Mouse (Mus musculus): ENCODE data around the gene Sgf29. TPM values are rescaled to one million over a fixed set of nuclear protein-coding genes. Genes with fewer than 3 reads are reported as not detected.

Sgf29 gene
- polyA plus RNA-seq, 1 experiment from 2014 or later: 64.5 TPM

- Histone ChIP-seq H3K9ac (replicated peaks) (no peak overlapping the region), H3K4me3 (replicated peaks) (no peak overlapping the region), H3K4me1 (peaks cover 27% of the 10 kb centered on the region), H3K27ac (replicated peaks) (no peak overlapping the region), H3K4me2 (no peak overlapping the region), H3K27me3 (replicated peaks) (no peaks in the 10 kb centered on the region), H3K36me3 (peaks cover 19% of the 10 kb centered on the region), H3K9me3 (replicated peaks) (no peaks in the 10 kb centered on the region)
- WGBS: 79% methylated on average over 5 of the region's 5 CpGs
- ATAC-seq (ENCODE audit: low FRiP score): no peak
Observed at GRCm38 (mm10) chr7:126691676-126692075, 42.6 kb downstream of the Sgf29 start.

GRCm38 (mm10) chr7:126692426-126692825 is 43.3 kb downstream of the Sgf29 start:
- H3K4me2 ChIP-seq: no peak overlapping the region
- no peak overlapping the region for H3K4me3 ChIP-seq (replicated peaks)
- H3K9me3 ChIP-seq (replicated peaks): no peaks in the 10 kb centered on the region
- H3K36me3 ChIP-seq: peaks cover 22% of the 10 kb centered on the region
- no peak for ATAC-seq (ENCODE audit: low FRiP score)
- 96% methylated on average over 26 of the region's 26 CpGs for WGBS
- H3K4me1 ChIP-seq: peaks cover 35% of the 10 kb centered on the region
- no peak overlapping the region for H3K9ac ChIP-seq (replicated peaks)
- H3K27ac ChIP-seq (replicated peaks): no peak overlapping the region
- no peaks in the 10 kb centered on the region for H3K27me3 ChIP-seq (replicated peaks)

- H3K27ac ChIP-seq (replicated peaks): no peak overlapping the region
- no peak for ATAC-seq (ENCODE audit: low FRiP score)
- H3K4me1 ChIP-seq: peaks cover 41% of the 10 kb centered on the region
- H3K36me3 ChIP-seq: peaks cover 26% of the 10 kb centered on the region
- H3K4me3 ChIP-seq (replicated peaks): 0 out of 2 replicates have a peak overlapping the region, but pooled peaks have one; percentile 3
- no peak overlapping the region for H3K9ac ChIP-seq (replicated peaks)
- 26% methylated on average over 3 of the region's 3 CpGs for WGBS
- H3K4me2 ChIP-seq: peak overlapping the region; percentile 95
- no peaks in the 10 kb centered on the region for H3K27me3 ChIP-seq (replicated peaks)
- no peaks in the 10 kb centered on the region for H3K9me3 ChIP-seq (replicated peaks)
Observed at GRCm38 (mm10) chr7:126693256-126693655, 44.1 kb downstream of the Sgf29 start.

- no peak overlapping the region for H3K9ac ChIP-seq (replicated peaks)
- H3K4me3 ChIP-seq (replicated peaks): peak overlapping the region; percentile 88; the same call in 1 of the 2 replicates
- no peaks in the 10 kb centered on the region for H3K9me3 ChIP-seq (replicated peaks)
- H3K4me2 ChIP-seq: peak overlapping the region; percentile 95
- H3K27me3 ChIP-seq (replicated peaks): no peaks in the 10 kb centered on the region
- no peak overlapping the region for H3K27ac ChIP-seq (replicated peaks)
- no peak for ATAC-seq (ENCODE audit: low FRiP score)
- 89% methylated on average over 7 of the region's 7 CpGs for WGBS
- peaks cover 29% of the 10 kb centered on the region for H3K36me3 ChIP-seq
- peaks cover 41% of the 10 kb centered on the region for H3K4me1 ChIP-seq
Observed at GRCm38 (mm10) chr7:126693781-126694180, 44.7 kb downstream of the Sgf29 start.

- WGBS: 14% methylated on average over 10 of the region's 10 CpGs
- H3K27ac ChIP-seq (replicated peaks): peak overlapping the region; percentile 97
- H3K9me3 ChIP-seq (replicated peaks): no peaks in the 10 kb centered on the region
- H3K4me2 ChIP-seq: peak overlapping the region; percentile 95
- peaks cover 42% of the 10 kb centered on the region for H3K4me1 ChIP-seq
- no peaks in the 10 kb centered on the region for H3K27me3 ChIP-seq (replicated peaks)
- H3K36me3 ChIP-seq: peaks cover 37% of the 10 kb centered on the region
- no peak for ATAC-seq (ENCODE audit: low FRiP score)
- peak overlapping the region; percentile 97 for H3K9ac ChIP-seq (replicated peaks)
- H3K4me3 ChIP-seq (replicated peaks): peak overlapping the region; percentile 88
Observed at GRCm38 (mm10) chr7:126694441-126695051, 45.4 kb downstream of the Sgf29 start.

GRCm38 (mm10) chr7:126695210-126695611 is 46.1 kb downstream of the Sgf29 start, which contains the start of gene Bola2:
Bola2 (plus strand) TSS chr7:126695401.
- under 1% methylated on average over 31 of the region's 31 CpGs for WGBS
- Histone ChIP-seq H3K9ac (replicated peaks) (peak within 1 kb of the TSS; percentile 97), H3K4me2 (peak within 1 kb of the TSS; percentile 95), H3K36me3 (peaks cover 43% of the 10 kb centered on the region), H3K27me3 (replicated peaks) (no peaks in the 10 kb centered on the region), H3K9me3 (replicated peaks) (no peaks in the 10 kb centered on the region), H3K27ac (replicated peaks) (peak within 1 kb of the TSS; percentile 97), H3K4me3 (replicated peaks) (peak within 1 kb of the TSS; percentile 88), H3K4me1 (peaks cover 45% of the 10 kb centered on the region)
- ATAC-seq (ENCODE audit: low FRiP score): peak; percentile 49

GRCm38 (mm10) chr7:126695631-126696207 is 46.6 kb downstream of the Sgf29 start, which contains the start of gene Slx1b:
Slx1b (minus strand) TSS chr7:126695784.
- ATAC-seq (ENCODE audit: low FRiP score): peak; percentile 96
- H3K4me2 ChIP-seq: peak within 1 kb of the TSS; percentile 95
- no peaks in the 10 kb centered on the region for H3K27me3 ChIP-seq (replicated peaks)
- 0% methylated on average over 40 of the region's 40 CpGs for WGBS
- peak within 1 kb of the TSS; percentile 97 for H3K27ac ChIP-seq (replicated peaks)
- H3K9ac ChIP-seq (replicated peaks): peak within 1 kb of the TSS; percentile 97
- peaks cover 46% of the 10 kb centered on the region for H3K36me3 ChIP-seq
- H3K4me1 ChIP-seq: peaks cover 50% of the 10 kb centered on the region
- H3K4me3 ChIP-seq (replicated peaks): peak within 1 kb of the TSS; percentile 88
- no peaks in the 10 kb centered on the region for H3K9me3 ChIP-seq (replicated peaks)

- Histone ChIP-seq H3K36me3 (peaks cover 42% of the 10 kb centered on the region), H3K9ac (replicated peaks) (peak overlapping the region; percentile 80), H3K27me3 (replicated peaks) (no peaks in the 10 kb centered on the region), H3K27ac (replicated peaks) (peak overlapping the region; percentile 97), H3K4me3 (replicated peaks) (peak overlapping the region; percentile 88), H3K4me1 (peaks cover 56% of the 10 kb centered on the region), H3K9me3 (replicated peaks) (no peaks in the 10 kb centered on the region), H3K4me2 (peak overlapping the region; percentile 95)
- 1% methylated on average over 17 of the region's 17 CpGs for WGBS
- ATAC-seq (ENCODE audit: low FRiP score): peak; percentile 3; the same call in 1 of the 2 replicates
Observed at GRCm38 (mm10) chr7:126696303-126696702, 47.2 kb downstream of the Sgf29 start.

- peaks cover 38% of the 10 kb centered on the region for H3K36me3 ChIP-seq
- H3K4me2 ChIP-seq: peak overlapping the region; percentile 95
- no peak for ATAC-seq (ENCODE audit: low FRiP score)
- H3K27me3 ChIP-seq (replicated peaks): no peaks in the 10 kb centered on the region
- H3K27ac ChIP-seq (replicated peaks): no peak overlapping the region
- 71% methylated on average over 3 of the region's 3 CpGs for WGBS
- H3K9ac ChIP-seq (replicated peaks): peak overlapping the region; percentile 80
- no peaks in the 10 kb centered on the region for H3K9me3 ChIP-seq (replicated peaks)
- peaks cover 62% of the 10 kb centered on the region for H3K4me1 ChIP-seq
- H3K4me3 ChIP-seq (replicated peaks): peak overlapping the region; percentile 88
Observed at GRCm38 (mm10) chr7:126696886-126697285, 47.8 kb downstream of the Sgf29 start.

- H3K9me3 ChIP-seq (replicated peaks): no peaks in the 10 kb centered on the region
- ATAC-seq (ENCODE audit: low FRiP score): no peak
- H3K9ac ChIP-seq (replicated peaks): no peak overlapping the region
- no peak overlapping the region for H3K4me2 ChIP-seq
- H3K36me3 ChIP-seq: peaks cover 31% of the 10 kb centered on the region
- no peaks in the 10 kb centered on the region for H3K27me3 ChIP-seq (replicated peaks)
- H3K27ac ChIP-seq (replicated peaks): no peak overlapping the region
- WGBS: 94% methylated on average over 8 of the region's 8 CpGs
- H3K4me3 ChIP-seq (replicated peaks): no peak overlapping the region
- peaks cover 67% of the 10 kb centered on the region for H3K4me1 ChIP-seq
Observed at GRCm38 (mm10) chr7:126697838-126698237, 48.7 kb downstream of the Sgf29 start.

GRCm38 (mm10) chr7:126700063-126701015 is 51.2 kb downstream of the Sgf29 start:
- H3K27me3 ChIP-seq (replicated peaks): no peaks in the 10 kb centered on the region
- H3K9me3 ChIP-seq (replicated peaks): no peaks in the 10 kb centered on the region
- 86% methylated on average over 25 of the region's 25 CpGs for WGBS
- no peak overlapping the region for H3K9ac ChIP-seq (replicated peaks)
- peaks cover 68% of the 10 kb centered on the region for H3K4me1 ChIP-seq
- H3K27ac ChIP-seq (replicated peaks): no peak overlapping the region
- H3K36me3 ChIP-seq: peaks cover 31% of the 10 kb centered on the region
- ATAC-seq (ENCODE audit: low FRiP score): no peak
- H3K4me2 ChIP-seq: peak overlapping the region; percentile 69
- H3K4me3 ChIP-seq (replicated peaks): no peak overlapping the region; the same call in 1 of the 2 replicates

Measured in neural tube, embryonic 15.5 days (tissue).